Comparison of ENCODE assay signal across 18 mouse cellular contexts in the genomic region with DNA sequence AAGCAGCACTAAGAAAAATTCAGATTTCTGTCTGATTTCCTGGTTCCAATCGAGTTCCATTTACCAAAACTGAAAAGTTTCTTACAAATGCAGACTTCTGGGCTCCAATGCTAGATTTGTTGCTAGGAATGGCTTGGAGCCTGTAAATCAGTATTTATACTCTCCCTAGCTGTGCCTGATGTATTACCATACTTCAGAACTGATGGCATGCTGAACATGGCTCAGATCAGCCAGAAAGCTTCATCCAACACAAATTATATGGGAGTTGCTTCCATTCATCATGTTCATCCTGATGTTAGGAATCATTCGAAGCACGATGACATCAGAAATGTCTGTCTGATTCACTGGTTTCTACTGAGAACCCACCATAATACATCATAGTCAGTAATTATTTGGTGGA.
"Had no signal": no experiment of that assay in that cellular context is flagged by ENCODE, and none has a peak within 500 bp of the region (broad histone marks: within the 10 kb centered on the region; RNA-seq: fewer than 3 reads in every experiment).

No protein-coding gene starts in this region.

- H3K9me3 ChIP-seq: midbrain, embryonic 13.5 days; midbrain, embryonic 15.5 days; stomach, embryonic 15.5 days had no signal

- H3K36me3 ChIP-seq: midbrain, embryonic 13.5 days; midbrain, embryonic 15.5 days; stomach, embryonic 15.5 days had no signal

- H3K27me3 ChIP-seq: midbrain, embryonic 13.5 days; midbrain, embryonic 15.5 days; stomach, embryonic 15.5 days had no signal

- ATAC-seq: midbrain, embryonic 13.5 days; midbrain, embryonic 15.5 days had no signal

- DNase-seq: lung, adult 18-20 months; lung, embryonic 14.5 days; lung, postnatal 10 days; lung, postnatal 4 days; retina, postnatal 1 day; right cerebral cortex, adult 18-20 months; right cerebral cortex, postnatal 25 days; right cerebral cortex, postnatal 4 days; spleen, adult 18-20 months; thymus, adult 2 months; thymus, postnatal 25 days; thymus, postnatal 4 days had no signal

- H3K4me1 ChIP-seq: midbrain, embryonic 13.5 days; midbrain, embryonic 15.5 days; stomach, embryonic 15.5 days had no signal

- H3K9ac ChIP-seq: liver, embryonic 14.5 days; lung, embryonic 14.5 days; midbrain, embryonic 13.5 days; midbrain, embryonic 15.5 days; stomach, embryonic 15.5 days had no signal

- H3K4me3 ChIP-seq: midbrain, embryonic 13.5 days; midbrain, embryonic 15.5 days; stomach, embryonic 15.5 days had no signal

- H3K27ac ChIP-seq: liver, embryonic 14.5 days; midbrain, embryonic 13.5 days; midbrain, embryonic 15.5 days; stomach, embryonic 15.5 days; stomach, postnatal 0 days had no signal

- H3K4me2 ChIP-seq: lung, embryonic 14.5 days; midbrain, embryonic 11.5 days; midbrain, embryonic 13.5 days; midbrain, embryonic 15.5 days; stomach, embryonic 15.5 days had no signal
